Mouse (Mus musculus) E14TG2a.4 (cell line): Measurements from ENCODE around the gene Kcnip3.

ENCODE experiments used
- H3K27me3 ChIP-seq: 2 replicates; pipeline ENCODE4 v1.6.1; 2014; ENCODE audit warnings: low read length, control low read depth; ENCODE audit not compliant: insufficient read depth
- H3K36me3 ChIP-seq: 2 replicates; pipeline ENCODE4 v1.6.1; 2014; ENCODE audit warnings: low read length, control low read depth; ENCODE audit not compliant: insufficient read depth
- H3K4me1 ChIP-seq: replicated peaks from 2 replicates; pipeline ENCODE4 v1.6.1; 2014; ENCODE audit warnings: low read depth, low read length, control low read depth
- H3K4me3 ChIP-seq: replicated peaks from 2 replicates; pipeline ENCODE4 v1.5.1; 2014; ENCODE audit warnings: mild to moderate bottlenecking, low read length
- H3K9me3 ChIP-seq: 2 replicates; pipeline ENCODE4 v1.6.1; 2014; ENCODE audit warnings: low read length, control low read depth
- CTCF ChIP-seq: conservative IDR thresholded peaks from 2 replicates; pipeline ENCODE4 v1.5.1; 2014; ENCODE audit warnings: low read length
- NANOG ChIP-seq: IDR thresholded peaks from 2 replicates; pipeline ENCODE4 v1.6.1; 2014; ENCODE audit warnings: borderline replicate concordance, low read length, mixed read lengths
- POU5F1 ChIP-seq: IDR thresholded peaks from 2 replicates; pipeline ENCODE4 v1.6.1; 2014; ENCODE audit warnings: low read length, borderline replicate concordance

The Kcnip3 gene

GRCm38 (mm10) chr2:127507077-127507774 is 14.7 kb downstream of the Kcnip3 start:
- no peak overlapping the region for H3K4me3 ChIP-seq
- TF ChIP-seq NANOG = no peak
- TF ChIP-seq CTCF = peak; percentile 86
- H3K4me1 ChIP-seq = peaks cover 12% of the 10 kb centered on the region
- H3K9me3 ChIP-seq = no peaks in the 10 kb centered on the region
- peaks cover 38% of the 10 kb centered on the region for H3K27me3 ChIP-seq
- no peaks in the 10 kb centered on the region for H3K36me3 ChIP-seq

- H3K9me3 ChIP-seq = no peaks in the 10 kb centered on the region
- peaks cover 48% of the 10 kb centered on the region for H3K27me3 ChIP-seq
- TF ChIP-seq NANOG (no peak), POU5F1 (no peak), CTCF (no peak)
- no peak overlapping the region for H3K4me3 ChIP-seq
- no peaks in the 10 kb centered on the region for H3K36me3 ChIP-seq
- H3K4me1 ChIP-seq = peaks cover 11% of the 10 kb centered on the region
Observed at GRCm38 (mm10) chr2:127506131-127506632, 15.7 kb downstream of the Kcnip3 start.

GRCm38 (mm10) chr2:127505196-127505595 is 16.7 kb downstream of the Kcnip3 start:
- peaks cover 57% of the 10 kb centered on the region for H3K27me3 ChIP-seq
- TF ChIP-seq POU5F1 (no peak), CTCF (no peak), NANOG (no peak)
- no peaks in the 10 kb centered on the region for H3K36me3 ChIP-seq
- H3K4me3 ChIP-seq = no peak overlapping the region
- peaks cover 7% of the 10 kb centered on the region; the same call in 1 of the 2 replicates for H3K4me1 ChIP-seq
- H3K9me3 ChIP-seq = no peaks in the 10 kb centered on the region

GRCm38 (mm10) chr2:127503751-127504549 is 17.9 kb downstream of the Kcnip3 start:
- no peaks in the 10 kb centered on the region for H3K9me3 ChIP-seq
- TF ChIP-seq CTCF = no peak
- no peak for TF ChIP-seq POU5F1
- TF ChIP-seq NANOG = no peak
- peaks cover 70% of the 10 kb centered on the region for H3K27me3 ChIP-seq
- H3K4me3 ChIP-seq = no peak overlapping the region
- H3K36me3 ChIP-seq = no peaks in the 10 kb centered on the region
- H3K4me1 ChIP-seq = peaks cover 7% of the 10 kb centered on the region; the same call in 1 of the 2 replicates

- H3K36me3 ChIP-seq = no peaks in the 10 kb centered on the region
- H3K4me1 ChIP-seq = no peaks in the 10 kb centered on the region
- peaks cover 78% of the 10 kb centered on the region for H3K27me3 ChIP-seq
- no peaks in the 10 kb centered on the region for H3K9me3 ChIP-seq
- H3K4me3 ChIP-seq = no peak overlapping the region
- TF ChIP-seq CTCF = peak; percentile 68
- no peak for TF ChIP-seq POU5F1
- TF ChIP-seq NANOG = no peak
Observed at GRCm38 (mm10) chr2:127501061-127501460, 20.8 kb downstream of the Kcnip3 start.

GRCm38 (mm10) chr2:127498750-127499149 is 23.1 kb downstream of the Kcnip3 start:
- H3K4me1 ChIP-seq = no peaks in the 10 kb centered on the region
- TF ChIP-seq CTCF = no peak
- TF ChIP-seq NANOG = no peak
- no peak for TF ChIP-seq POU5F1
- H3K27me3 ChIP-seq = peaks cover 64% of the 10 kb centered on the region
- H3K36me3 ChIP-seq = no peaks in the 10 kb centered on the region
- H3K9me3 ChIP-seq = no peaks in the 10 kb centered on the region
- no peak overlapping the region for H3K4me3 ChIP-seq

- no peaks in the 10 kb centered on the region for H3K9me3 ChIP-seq
- H3K4me3 ChIP-seq = no peak overlapping the region
- no peaks in the 10 kb centered on the region for H3K36me3 ChIP-seq
- TF ChIP-seq CTCF (no peak), NANOG (no peak), POU5F1 (no peak)
- peaks cover 55% of the 10 kb centered on the region for H3K27me3 ChIP-seq
- H3K4me1 ChIP-seq = no peaks in the 10 kb centered on the region
Observed at GRCm38 (mm10) chr2:127496321-127496720, 25.6 kb downstream of the Kcnip3 start.

GRCm38 (mm10) chr2:127484476-127485170 is 37.3 kb downstream of the Kcnip3 start:
- peaks cover 39% of the 10 kb centered on the region for H3K4me1 ChIP-seq
- no peaks in the 10 kb centered on the region for H3K36me3 ChIP-seq
- TF ChIP-seq CTCF = no peak
- no peak for TF ChIP-seq POU5F1
- no peak for TF ChIP-seq NANOG
- peaks cover 88% of the 10 kb centered on the region for H3K27me3 ChIP-seq
- peaks cover 4% of the 10 kb centered on the region; the same call in 1 of the 2 replicates for H3K9me3 ChIP-seq
- peak overlapping the region; percentile 57 for H3K4me3 ChIP-seq
